Mouse (Mus musculus): ENCODE data around the gene Gng7.

- TF ChIP-seq CTCF (IDR thresholded peaks at IDR 0.05; ENCODE audit: low read depth, low read length) (no peak), POLR2A (IDR thresholded peaks at IDR 0.05; ENCODE audit: insufficient read depth, low read length) (no peak), EP300 (IDR thresholded peaks at IDR 0.05; ENCODE audit: insufficient read depth, low read depth, low read length) (no peak)
Measured at GRCm38 (mm10) chr10:80997332-80997731, 17.4 kb downstream of the Gng7 start.
